Mouse (Mus musculus) thymus, postnatal 0 days (tissue): Measurements from ENCODE around the gene Atp1b3. TPM values are rescaled to one million over a fixed set of nuclear protein-coding genes. Genes with fewer than 3 reads are reported as not detected.
"Not testable (repeated sequence)": the region's sequence is repeated elsewhere in the genome, so short reads cannot be mapped to it uniquely, and the experiment has no call there.

ENCODE experiments used
- DNase-seq: peaks from one replicate; pipeline ENCODE4 v3.0.0-alpha.2; 2015; ENCODE audit warnings: low spot score
- polyA plus RNA-seq: library from polyadenylated mRNA; unstranded; fragments of >200 nt; fragmentation: Nextera tagmentation; extraction: Ambion mirVana; gene quantifications from 2 replicates; pipeline ENCODE4 v1.2.1, GENCODE M21; 2015

Gene Atp1b3
- polyA plus RNA-seq, result 203 and 216 TPM in 2 replicates

GRCm38 (mm10) chr9:96364141-96364838 is at the start of gene Atp1b3:
TSS of gene Atp1b3 (minus strand) at chr9:96364442.
- peak; percentile 98 for DNase-seq

DNA sequence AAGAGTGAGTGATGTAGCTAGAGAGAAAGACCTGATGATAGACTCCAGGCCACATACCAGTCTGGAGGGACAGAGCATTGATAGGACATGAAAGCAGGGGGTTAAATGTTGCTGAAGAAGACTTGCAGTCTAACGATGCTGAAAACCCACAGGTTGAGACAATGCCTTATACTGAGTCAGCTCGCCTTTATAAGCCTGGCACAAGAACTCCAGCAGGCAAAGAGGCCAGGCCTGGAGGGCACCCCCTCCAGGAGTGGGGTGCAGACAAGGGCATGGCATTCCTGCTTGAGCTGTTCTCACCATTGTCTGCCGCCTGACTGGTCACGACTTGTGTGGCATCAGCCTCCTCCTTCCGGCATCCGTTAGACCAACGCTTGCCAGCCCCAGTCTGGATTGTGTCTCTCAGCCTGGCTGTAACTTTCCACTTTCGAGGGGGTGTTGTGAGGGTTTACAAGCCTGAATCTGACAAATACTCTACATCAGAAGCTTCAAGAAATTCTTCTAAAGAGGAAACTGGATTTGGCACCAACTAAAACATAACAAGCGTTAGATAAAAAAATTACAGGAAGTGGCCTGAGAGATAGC is 48.7 kb upstream of the Atp1b3 start:
- DNase-seq, result no peak

GRCm38 (mm10) chr9:96404312-96404711 is 40.1 kb upstream of the Atp1b3 start:
- no peak for DNase-seq

GRCm38 (mm10) chr9:96399916-96400315 is 35.7 kb upstream of the Atp1b3 start:
- not testable (repeated sequence) for DNase-seq

DNA sequence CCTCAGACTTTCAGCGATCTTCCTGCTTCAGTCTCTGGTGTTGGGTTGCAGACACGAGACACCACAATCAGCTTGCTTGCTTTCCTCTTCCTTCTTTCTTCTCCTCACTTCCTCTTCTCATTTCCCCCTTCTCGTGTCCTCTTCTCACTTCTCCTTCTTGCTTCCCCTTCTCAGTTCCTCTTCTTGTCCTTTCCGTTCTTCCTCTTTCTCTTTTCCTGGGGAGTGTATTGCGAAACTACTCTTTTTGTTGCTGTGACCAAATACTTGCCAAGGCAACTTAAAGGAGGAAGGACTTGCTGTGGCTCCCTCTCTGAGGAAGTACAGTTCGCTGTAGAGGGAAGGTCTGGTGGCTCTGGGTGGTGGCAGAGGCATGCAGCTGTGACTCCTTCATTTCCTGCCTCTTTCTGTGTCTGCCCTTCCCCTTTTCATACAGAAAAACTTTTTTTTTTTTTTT is 35.2 kb upstream of the Atp1b3 start:
- DNase-seq, result peak; percentile 67

DNA sequence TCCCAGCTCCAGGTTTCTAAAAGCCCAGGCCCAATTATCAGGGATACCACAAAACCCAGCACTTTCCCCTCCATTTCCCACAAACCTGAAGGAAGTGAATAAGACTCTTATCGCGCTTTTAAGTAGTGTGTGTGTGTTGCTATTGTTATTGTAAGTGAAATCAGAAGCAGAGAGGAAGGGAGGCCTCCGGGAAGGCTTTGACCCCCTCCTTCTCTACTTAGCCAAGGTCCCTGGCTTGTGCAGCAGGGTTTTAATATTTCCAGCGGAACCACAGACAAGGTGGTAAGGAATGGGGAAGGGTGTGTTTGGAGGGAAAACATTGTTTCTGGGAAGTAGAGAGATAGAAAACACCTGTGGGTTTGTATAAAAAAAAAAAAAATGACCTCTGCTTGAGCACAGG is 34.4 kb upstream of the Atp1b3 start:
- no peak for DNase-seq

- DNase-seq, result no peak
Observed at GRCm38 (mm10) chr9:96398165-96398564, 33.9 kb upstream of the Atp1b3 start.

GRCm38 (mm10) chr9:96394910-96395690 is 30.9 kb upstream of the Atp1b3 start:
- peak; percentile 73 for DNase-seq

- no peak for DNase-seq
Observed at GRCm38 (mm10) chr9:96393731-96394235, 29.5 kb upstream of the Atp1b3 start.

- DNase-seq, result no peak
Observed at GRCm38 (mm10) chr9:96393112-96393511, 28.9 kb upstream of the Atp1b3 start.

DNA sequence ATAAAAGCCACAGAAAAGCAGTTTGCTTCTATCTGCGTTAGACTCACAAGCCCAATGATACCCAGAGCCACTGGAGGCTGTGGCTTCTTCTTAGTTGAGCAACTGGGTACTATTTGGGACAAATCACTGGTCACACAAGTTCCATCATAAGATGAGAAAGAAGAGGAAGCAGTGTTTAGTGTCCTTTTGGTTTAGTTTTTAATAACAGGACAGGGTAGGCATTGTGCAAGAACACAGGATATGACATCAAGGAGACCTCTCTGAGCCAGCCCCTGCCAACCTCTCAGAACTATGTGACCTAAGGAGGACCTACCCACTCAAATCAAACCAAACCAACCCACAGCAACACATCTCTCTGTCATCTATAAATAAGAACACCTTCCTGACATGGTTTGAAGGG is 27.7 kb upstream of the Atp1b3 start:
- no peak for DNase-seq

GRCm38 (mm10) chr9:96383714-96384487 is 19.7 kb upstream of the Atp1b3 start:
- no peak for DNase-seq

- no peak for DNase-seq
Observed at GRCm38 (mm10) chr9:96382756-96383155, 18.5 kb upstream of the Atp1b3 start.

DNA sequence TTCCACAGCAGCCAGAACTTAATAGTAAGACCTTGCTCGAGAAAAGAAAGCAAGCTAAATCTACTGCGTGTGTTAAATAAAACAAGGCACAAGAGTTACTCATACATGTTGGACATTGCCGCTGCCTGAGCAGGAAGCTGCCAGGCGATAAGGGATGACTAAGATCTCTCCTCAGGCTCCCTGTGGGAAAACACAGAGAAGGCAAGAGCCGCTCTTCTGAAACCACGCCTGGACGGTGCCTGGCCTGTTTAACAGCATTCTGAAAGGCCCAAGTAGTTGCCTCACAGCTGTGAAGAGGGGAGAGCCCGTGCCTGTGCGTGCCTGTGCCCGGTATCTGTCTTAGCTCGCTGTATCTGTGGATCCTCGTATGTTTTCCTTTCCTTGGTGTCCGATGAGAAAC is 17.2 kb upstream of the Atp1b3 start:
- DNase-seq, result no peak

GRCm38 (mm10) chr9:96379551-96379950 is 15.3 kb upstream of the Atp1b3 start:
- no peak for DNase-seq

GRCm38 (mm10) chr9:96378747-96379146 is 14.5 kb upstream of the Atp1b3 start:
- DNase-seq, result no peak

GRCm38 (mm10) chr9:96377096-96377495 is 12.9 kb upstream of the Atp1b3 start:
- DNase-seq, result no peak

DNA sequence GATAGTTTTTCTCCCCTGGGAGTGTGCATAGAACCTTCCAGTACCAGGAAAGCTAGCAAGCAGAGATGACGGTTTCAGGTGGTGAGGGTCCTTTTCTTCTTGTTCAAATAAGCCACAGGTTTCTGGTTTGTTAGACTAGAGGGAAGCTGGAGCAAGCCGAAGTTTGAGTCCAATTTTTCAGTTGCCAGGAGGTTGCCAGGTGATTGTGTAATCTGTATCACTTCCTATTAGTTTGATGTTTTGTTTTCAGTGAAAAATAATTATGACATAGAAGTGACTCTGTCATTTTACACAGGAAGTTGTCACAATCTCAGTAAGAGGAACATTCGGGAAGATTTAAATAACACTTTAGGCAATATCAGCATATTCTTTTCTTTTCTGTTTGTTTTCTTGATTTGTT is 11.6 kb upstream of the Atp1b3 start:
- no peak for DNase-seq

DNA sequence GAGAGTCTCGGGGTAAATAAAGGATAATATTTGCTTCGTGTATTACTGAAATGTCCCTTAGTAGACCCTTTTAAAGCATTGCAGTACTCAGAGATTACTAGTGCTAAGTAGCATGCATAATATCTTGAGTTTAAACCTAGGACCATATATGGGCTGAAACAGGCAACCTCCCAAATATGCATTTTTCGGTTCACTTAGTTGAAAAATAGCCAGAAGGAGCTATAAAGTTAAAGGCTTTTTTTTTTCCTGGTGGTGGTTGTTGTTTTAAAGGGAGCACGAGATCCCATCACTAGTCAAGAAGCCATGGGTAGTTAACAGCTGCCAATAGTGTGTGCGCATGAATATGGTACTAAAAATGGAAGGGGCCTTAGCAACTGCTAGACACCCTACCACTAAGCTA is 6.8 kb upstream of the Atp1b3 start:
- no peak for DNase-seq

DNA sequence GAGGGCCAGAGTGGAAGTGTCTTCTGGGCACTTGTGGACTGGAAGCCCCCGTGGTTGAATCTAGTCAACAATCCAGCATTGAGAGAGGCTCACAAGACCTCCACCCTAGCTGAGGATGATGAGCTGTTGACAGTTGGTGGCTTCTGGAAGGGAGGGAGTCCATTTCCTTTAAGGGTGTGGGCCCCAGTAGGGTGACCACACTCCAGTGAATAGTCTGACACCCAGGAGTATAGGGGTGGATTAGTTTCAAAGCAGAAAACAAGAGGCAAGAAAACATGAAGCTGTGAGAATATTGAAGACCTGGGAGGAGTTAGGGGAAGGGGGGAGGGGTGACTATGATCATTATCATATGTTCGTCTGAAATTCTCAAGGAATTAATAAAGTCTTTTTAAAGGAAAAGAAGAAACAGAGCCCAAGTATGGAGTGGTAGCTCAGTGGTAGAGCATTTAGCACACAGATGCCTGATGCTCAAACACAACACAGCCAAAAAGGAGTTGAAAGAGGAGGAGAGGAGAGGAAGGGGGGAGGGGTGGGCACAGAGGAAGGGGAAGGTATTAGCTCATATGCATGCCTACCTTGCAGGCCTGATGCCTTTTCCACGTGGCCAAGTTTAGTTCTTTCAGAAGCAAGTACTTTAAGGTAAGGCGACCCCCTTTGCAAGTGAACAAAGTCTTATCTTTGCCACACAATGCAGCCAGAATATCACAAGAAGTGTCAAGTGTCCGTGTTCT is 5.6 kb upstream of the Atp1b3 start:
- peak; percentile 23 for DNase-seq
